Mouse (Mus musculus): ENCODE measurements around the gene Deup1.

DNA sequence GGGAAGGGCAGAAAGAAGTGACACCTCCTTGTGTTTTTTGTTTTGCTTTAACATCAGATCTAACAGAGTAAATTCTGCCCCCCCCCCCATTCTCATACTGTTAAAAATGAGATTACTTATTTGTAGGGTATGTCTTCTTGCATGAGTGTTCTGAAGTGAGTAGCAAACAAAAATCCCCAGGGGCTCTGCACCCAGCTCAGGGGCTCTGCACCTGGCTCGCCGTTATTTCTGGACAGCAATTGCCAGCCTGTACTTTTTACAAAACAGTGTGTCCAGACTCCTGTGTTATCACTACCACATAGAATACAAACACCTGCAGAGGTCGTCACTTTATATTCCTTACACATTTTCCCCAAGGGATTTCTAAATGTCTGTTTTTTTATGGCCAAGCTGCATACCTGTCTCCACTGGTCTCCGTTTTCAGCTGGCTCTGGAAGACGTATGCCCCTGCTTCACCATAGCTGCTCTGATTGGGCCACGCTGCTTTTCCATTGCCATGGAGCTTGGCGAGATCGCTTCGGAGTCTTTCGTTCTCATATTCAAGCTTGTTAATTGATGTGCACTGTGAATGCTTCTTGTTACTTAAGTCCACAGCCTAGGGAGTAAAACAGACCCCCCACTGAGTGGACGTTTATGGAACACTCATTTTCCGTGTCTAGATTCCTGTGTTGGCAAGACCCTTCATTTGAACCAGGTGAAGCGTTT is 52.8 kb downstream of the Deup1 start:
- TF ChIP-seq CTCF (IDR thresholded peaks at IDR 0.05; ENCODE audit: borderline replicate concordance, extremely low read depth, insufficient read depth, insufficient read length) (no peak), POLR2A (IDR thresholded peaks at IDR 0.05; ENCODE audit: borderline replicate concordance, extremely low read depth, insufficient read depth, insufficient read length, poor library complexity, severe bottlenecking) (no peak)

Data from brain, embryonic 14.5 days (tissue).